Mouse (Mus musculus) kidney, postnatal 0 days (tissue): Measurements from ENCODE around the gene Rb1. TPM values are rescaled to one million over a fixed set of nuclear protein-coding genes. Genes with fewer than 3 reads are reported as not detected.

ENCODE experiments used
- ATAC-seq: fragments of 200-750 bp; cut with Nextera tagmentation; replicated peaks from 2 replicates; pipeline ENCODE4 v1.8.0; 2017; ENCODE audit warnings: low read depth, moderate number of reproducible peaks, moderate TSS enrichment, moderate library complexity; ENCODE audit not compliant: low FRiP score
- DNase-seq: peaks from one replicate; pipeline ENCODE4 v3.0.0-alpha.2; 2016; ENCODE audit warnings: low spot score
- H3K27ac ChIP-seq: fragments of 300-500 bp; sonication (generic); 2 replicates; pipeline ENCODE4 v1.5.1; 2014; ENCODE audit warnings: mild to moderate bottlenecking
- H3K27me3 ChIP-seq: fragments of 300-500 bp; sonication (generic); 2 replicates; pipeline ENCODE4 v1.6.1; 2014; ENCODE audit warnings: low read length, mixed read lengths; ENCODE audit not compliant: insufficient read depth
- H3K36me3 ChIP-seq: fragments of 300-500 bp; sonication (generic); 2 replicates; pipeline ENCODE4 v1.6.1; 2014; ENCODE audit warnings: low read length, mixed read lengths; ENCODE audit not compliant: insufficient read depth
- H3K4me1 ChIP-seq: fragments of 300-500 bp; sonication (generic); replicated peaks from 2 replicates; pipeline ENCODE4 v1.6.1; 2014; ENCODE audit warnings: antibody characterized with exemption, low read length, mixed read lengths; ENCODE audit not compliant: insufficient read depth
- H3K4me2 ChIP-seq: fragments of 300-500 bp; sonication (generic); 2 replicates; pipeline ENCODE4 v1.6.1; 2014; ENCODE audit warnings: mild to moderate bottlenecking, low read length, moderate library complexity, mixed read lengths
- H3K4me3 ChIP-seq: fragments of 300-500 bp; sonication (generic); replicated peaks from 2 replicates; pipeline ENCODE4 v1.5.1; 2014; ENCODE audit warnings: low read depth, low read length
- H3K9ac ChIP-seq: fragments of 300-500 bp; sonication (generic); 2 replicates; pipeline ENCODE4 v1.6.1; 2014; ENCODE audit warnings: low read depth, low read length
- H3K9me3 ChIP-seq: fragments of 300-500 bp; sonication (generic); replicated peaks from 2 replicates; pipeline ENCODE4 v1.6.1; 2016; ENCODE audit warnings: low read length, inconsistent platforms, mixed read lengths
- CTCF ChIP-seq: IDR thresholded peaks from 2 replicates; pipeline ENCODE4 v1.5.1; 2016; ENCODE audit warnings: antibody characterized with exemption, low read depth, mild to moderate bottlenecking, moderate library complexity
- WGBS: fragments of 180-500 bp; shearing (Covaris S2); extraction: QIAGEN DNeasy Blood & Tissue Kit; methylation state at CpG from one replicate; pipeline ENCODE4 v1.1.7; 2014; 5-methylcytosine and 5-hydroxymethylcytosine counted together
- polyA plus RNA-seq: library from polyadenylated mRNA; unstranded; fragments of >200 nt; fragmentation: Nextera tagmentation; extraction: Ambion mirVana; gene quantifications from 2 replicates; pipeline ENCODE4 v1.2.1, GENCODE M21; 2015

Rb1 gene
- polyA plus RNA-seq, 1 experiment from 2014 or later: 26.6 TPM

- Histone ChIP-seq H3K4me3 (no peak overlapping the region), H3K4me1 (no peaks in the 10 kb centered on the region), H3K4me2 (no peak overlapping the region), H3K9me3 (no peaks in the 10 kb centered on the region), H3K36me3 (peaks cover 57% of the 10 kb centered on the region), H3K27me3 (no peaks in the 10 kb centered on the region), H3K9ac (no peak overlapping the region), H3K27ac (no peak overlapping the region)
- WGBS: 75% methylated on average over 7 of the region's 7 CpGs
- no peak for DNase-seq
- TF ChIP-seq CTCF: no peak
- no peak for ATAC-seq
These were observed 151.3 kb downstream of the Rb1 start for GRCm38 (mm10) chr14:73174091-73174995.

DNA sequence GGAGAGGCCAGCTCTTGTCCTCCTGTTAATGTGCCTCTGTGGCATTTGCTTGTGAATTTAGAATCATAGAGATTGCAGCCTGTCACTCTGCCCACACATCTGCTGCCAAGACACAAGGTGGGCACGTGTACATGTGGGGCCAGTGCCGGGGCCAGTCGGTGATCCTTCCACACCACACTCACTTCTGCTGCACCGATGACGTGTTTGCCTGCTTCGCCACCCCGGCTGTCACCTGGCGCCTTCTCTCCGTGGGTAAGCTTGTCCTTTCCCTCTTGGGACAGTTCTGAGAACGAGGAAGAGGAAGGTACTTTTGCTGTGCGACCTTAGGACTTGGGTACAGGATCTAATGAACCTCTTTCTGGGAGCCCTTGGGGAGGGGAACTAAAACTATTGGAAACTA lies 152.0 kb downstream of the Rb1 start:
- peaks cover 56% of the 10 kb centered on the region for H3K36me3 ChIP-seq
- H3K4me2 ChIP-seq: no peak overlapping the region
- WGBS: 87% methylated on average over 11 of the region's 11 CpGs
- H3K27ac ChIP-seq: no peak overlapping the region
- no peaks in the 10 kb centered on the region for H3K9me3 ChIP-seq
- no peak overlapping the region for H3K9ac ChIP-seq
- no peak overlapping the region for H3K4me3 ChIP-seq
- H3K4me1 ChIP-seq: no peaks in the 10 kb centered on the region
- DNase-seq: no peak
- no peak for ATAC-seq
- TF ChIP-seq CTCF: no peak
- no peaks in the 10 kb centered on the region for H3K27me3 ChIP-seq

DNA sequence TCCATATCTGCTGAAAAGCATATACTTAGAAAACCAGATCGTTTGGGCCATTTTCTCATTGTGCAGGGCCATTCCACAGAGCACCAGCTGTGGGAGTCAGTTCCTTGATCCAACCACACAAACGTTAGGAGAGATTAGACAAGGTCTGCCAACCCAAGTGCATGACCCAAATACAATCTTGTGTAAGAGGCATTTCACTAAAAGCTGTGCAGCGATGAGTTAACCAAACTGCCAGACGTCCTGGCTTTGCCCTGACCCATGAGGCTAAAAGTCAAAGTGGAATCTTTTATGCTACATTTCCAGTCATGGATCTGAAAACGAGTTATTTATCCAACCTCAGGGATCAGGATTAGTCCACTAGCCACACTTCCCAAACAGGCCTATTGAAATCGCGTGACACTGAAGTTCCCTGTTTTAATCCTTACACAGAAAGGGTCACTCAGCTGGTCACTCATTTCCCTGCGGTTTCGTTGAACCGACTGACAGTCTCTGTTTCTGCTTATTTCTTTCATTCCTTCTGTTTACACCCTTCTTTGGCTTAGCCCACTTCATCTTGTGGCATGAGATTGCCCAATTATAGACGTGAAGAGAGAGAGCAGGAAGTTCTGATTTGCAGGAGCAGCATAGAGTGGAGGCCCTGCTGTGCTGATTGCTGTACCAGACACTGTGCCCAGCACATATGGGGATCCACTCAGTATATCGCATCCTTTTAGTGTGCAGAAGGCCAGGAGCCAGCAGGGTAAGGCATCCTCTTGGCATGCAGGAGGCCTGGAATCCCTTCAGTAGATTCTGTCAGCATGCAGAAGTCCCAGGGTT lies 153.2 kb downstream of the Rb1 start:
- Histone ChIP-seq H3K4me1 (no peaks in the 10 kb centered on the region), H3K9ac (no peak overlapping the region), H3K4me2 (no peak overlapping the region), H3K27ac (no peak overlapping the region), H3K36me3 (peaks cover 47% of the 10 kb centered on the region), H3K9me3 (no peaks in the 10 kb centered on the region), H3K27me3 (no peaks in the 10 kb centered on the region), H3K4me3 (no peak overlapping the region)
- DNase-seq: no peak
- TF ChIP-seq CTCF: no peak
- no peak for ATAC-seq
- 78% methylated on average over 12 of the region's 12 CpGs for WGBS

GRCm38 (mm10) chr14:73169926-73170844 lies 155.4 kb downstream of the Rb1 start:
- no peaks in the 10 kb centered on the region for H3K4me1 ChIP-seq
- H3K4me2 ChIP-seq: no peak overlapping the region
- ATAC-seq: no peak
- no peak overlapping the region for H3K4me3 ChIP-seq
- TF ChIP-seq CTCF: no peak
- 81% methylated on average over 13 of the region's 13 CpGs for WGBS
- H3K9me3 ChIP-seq: no peaks in the 10 kb centered on the region
- H3K36me3 ChIP-seq: peaks cover 33% of the 10 kb centered on the region
- no peak for DNase-seq
- H3K27me3 ChIP-seq: no peaks in the 10 kb centered on the region
- H3K9ac ChIP-seq: no peak overlapping the region
- no peak overlapping the region; the same call in 1 of the 2 replicates for H3K27ac ChIP-seq

- TF ChIP-seq CTCF: no peak
- Histone ChIP-seq H3K4me3 (no peak overlapping the region), H3K9me3 (no peaks in the 10 kb centered on the region), H3K4me2 (no peak overlapping the region), H3K4me1 (no peaks in the 10 kb centered on the region), H3K27me3 (no peaks in the 10 kb centered on the region), H3K36me3 (peaks cover 32% of the 10 kb centered on the region), H3K9ac (no peak overlapping the region), H3K27ac (no peak overlapping the region)
- 88% methylated on average over 6 of the region's 6 CpGs for WGBS
- DNase-seq (no peak), ATAC-seq (no peak)
These were observed 157.0 kb downstream of the Rb1 start for GRCm38 (mm10) chr14:73168605-73169004.
